Mouse (Mus musculus) C2C12 (cell line): ENCODE data around the gene Slc41a2.

Source experiments
- CEBPB ChIP-seq: IDR thresholded peaks from one replicate; pipeline ENCODE4 v1.6.1; 2011; ENCODE audit warnings: low read depth, mild to moderate bottlenecking, control low read depth, moderate library complexity
- CTCF ChIP-seq: IDR thresholded peaks from one replicate; pipeline ENCODE4 v1.5.1; 2011; ENCODE audit not compliant: control insufficient read depth, insufficient read depth, insufficient read length
- FOSL1 ChIP-seq: IDR thresholded peaks from one replicate; pipeline ENCODE4 v1.8.0; 2011; ENCODE audit warnings: mild to moderate bottlenecking, low read length; ENCODE audit not compliant: poor library complexity, insufficient read depth, severe bottlenecking
- MAX ChIP-seq: IDR thresholded peaks from one replicate; pipeline ENCODE4 v1.6.1; 2011; ENCODE audit warnings: mild to moderate bottlenecking, control low read depth
- MYOD1 ChIP-seq: IDR thresholded peaks from one replicate; pipeline ENCODE4 v1.6.1; 2011; ENCODE audit warnings: low read depth; ENCODE audit not compliant: control insufficient read depth, insufficient read length
- MYOG ChIP-seq: IDR thresholded peaks from one replicate; pipeline ENCODE4 v1.6.1; 2011; ENCODE audit not compliant: control insufficient read depth, insufficient read length; ENCODE audit errors: extremely low read depth
- USF1 ChIP-seq: IDR thresholded peaks from one replicate; pipeline ENCODE4 v1.6.1; 2011; ENCODE audit warnings: low read depth, mild to moderate bottlenecking, control low read depth, moderate library complexity

DNA sequence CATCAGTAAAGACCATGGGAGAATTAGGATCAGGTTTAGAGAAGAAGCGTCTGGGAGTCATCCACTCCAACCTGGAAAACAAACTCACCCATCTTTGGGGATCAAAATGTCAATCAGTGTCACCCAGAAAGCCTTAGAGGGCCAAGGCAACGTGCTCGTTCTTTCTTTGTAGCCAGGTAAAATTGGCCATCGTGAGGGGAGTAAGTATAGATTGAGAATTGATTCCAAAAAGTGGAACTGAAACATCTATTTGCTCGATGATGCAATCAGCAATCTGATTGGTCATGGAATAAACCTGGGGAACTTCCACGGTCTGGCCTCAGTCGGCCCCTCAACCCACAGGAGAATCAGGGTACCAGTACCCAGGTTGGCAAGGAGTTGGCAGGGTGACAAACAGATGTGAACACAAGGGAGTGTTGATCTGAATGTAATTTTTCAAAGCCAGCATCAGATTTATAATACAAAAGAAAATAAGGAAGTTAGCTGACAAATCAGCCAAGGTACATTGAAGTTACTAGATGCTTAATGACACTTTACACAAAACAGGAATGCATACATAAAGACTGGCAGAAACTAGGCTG lies 47.7 kb upstream of the Slc41a2 start:
- TF ChIP-seq CTCF = no peak
- no peak for TF ChIP-seq MAX
- TF ChIP-seq MYOG = no peak
- TF ChIP-seq USF1 = no peak
- no peak for TF ChIP-seq FOSL1
- no peak for TF ChIP-seq MYOD1
- no peak for TF ChIP-seq CEBPB
